Mouse (Mus musculus) heart, postnatal 0 days (tissue): ENCODE results near the gene Trcg1. TPM values are rescaled to one million over a fixed set of nuclear protein-coding genes. Genes with fewer than 3 reads are reported as not detected.
A peak's percentile ranks its signal among the peaks of the same experiment; 100 is the strongest.
"Not testable (repeated sequence)": the region's sequence is repeated elsewhere in the genome, so short reads cannot be mapped to it uniquely, and the experiment has no call there.

Source experiments
- ATAC-seq: fragments of 200-750 bp; cut with Nextera tagmentation; 2 replicates; pipeline ENCODE4 v1.8.0; 2017; ENCODE audit warnings: low read depth, moderate number of reproducible peaks, moderate library complexity; ENCODE audit not compliant: insufficient read depth
- DNase-seq: peaks from one replicate; pipeline ENCODE4 v3.0.0-alpha.2; 2016; ENCODE audit warnings: low spot score
- H3K27ac ChIP-seq: fragments of 300-500 bp; sonication (generic); 2 replicates; pipeline ENCODE4 v1.5.1; 2014; ENCODE audit warnings: low read depth, mild to moderate bottlenecking
- H3K27me3 ChIP-seq: fragments of 300-500 bp; sonication (generic); 2 replicates; pipeline ENCODE4 v1.6.1; 2014; ENCODE audit warnings: low read length, mixed read lengths; ENCODE audit not compliant: control insufficient read depth, insufficient read depth
- H3K36me3 ChIP-seq: fragments of 300-500 bp; sonication (generic); replicated peaks from 2 replicates; pipeline ENCODE4 v1.6.1; 2014; ENCODE audit warnings: low read length, mixed read lengths; ENCODE audit not compliant: control insufficient read depth, insufficient read depth
- H3K4me1 ChIP-seq: fragments of 300-500 bp; sonication (generic); 2 replicates; pipeline ENCODE4 v1.6.1; 2014; ENCODE audit warnings: antibody characterized with exemption; ENCODE audit not compliant: control insufficient read depth, insufficient read depth
- H3K4me2 ChIP-seq: fragments of 300-500 bp; sonication (generic); 2 replicates; pipeline ENCODE4 v1.6.1; 2014; ENCODE audit warnings: low read depth, mild to moderate bottlenecking, low read length, moderate library complexity
- H3K4me3 ChIP-seq: fragments of 300-500 bp; sonication (generic); 2 replicates; pipeline ENCODE4 v1.5.1; 2014; ENCODE audit warnings: low read depth, low read length
- H3K9ac ChIP-seq: fragments of 300-500 bp; sonication (generic); replicated peaks from 2 replicates; pipeline ENCODE4 v1.6.1; 2014; ENCODE audit warnings: low read depth, low read length, mixed read lengths
- H3K9me3 ChIP-seq: fragments of 300-500 bp; sonication (generic); replicated peaks from 2 replicates; pipeline ENCODE4 v1.6.1; 2016; ENCODE audit warnings: low read length; ENCODE audit not compliant: control insufficient read depth
- CTCF ChIP-seq: IDR thresholded peaks from 2 replicates; pipeline ENCODE4 v1.5.1; 2016; ENCODE audit warnings: antibody characterized with exemption, control low read depth, low read depth
- EP300 ChIP-seq: IDR thresholded peaks from 2 replicates; pipeline ENCODE4 v1.6.1; 2016; ENCODE audit warnings: antibody characterized with exemption, low read depth
- WGBS: fragments of 180-500 bp; shearing (Covaris S2); extraction: QIAGEN DNeasy Blood & Tissue Kit; methylation state at CpG from one replicate; pipeline ENCODE4 v1.1.7; 2014; 5-methylcytosine and 5-hydroxymethylcytosine counted together
- polyA plus RNA-seq: library from polyadenylated mRNA; unstranded; fragments of >200 nt; fragmentation: Nextera tagmentation; extraction: Ambion mirVana; gene quantifications from 2 replicates; pipeline ENCODE4 v1.2.1, GENCODE M21; 2015
- total RNA-seq: library from RNA; depleted of rRNA; stranded (reverse); fragments of >200 nt; gene quantifications from 2 replicates; pipeline ENCODE4 v1.2.3, GENCODE M21; 2014; ENCODE audit warnings: low replicate concordance

Trcg1 gene
- total and polyA plus RNA-seq, 2 experiments from 2014 or later = not detected

GRCm38 (mm10) chr9:57220356-57220755 lies 16.0 kb upstream of the Trcg1 start:
- H3K27ac ChIP-seq = no peak overlapping the region
- WGBS = 10% methylated on average over 6 of the region's 6 CpGs
- no peak overlapping the region for H3K4me2 ChIP-seq
- no peak overlapping the region for H3K9ac ChIP-seq
- TF ChIP-seq EP300 (no peak), CTCF (peak; percentile 76)
- no peak overlapping the region for H3K4me3 ChIP-seq
- H3K36me3 ChIP-seq = no peaks in the 10 kb centered on the region
- H3K9me3 ChIP-seq = no peaks in the 10 kb centered on the region
- no peaks in the 10 kb centered on the region for H3K4me1 ChIP-seq
- ATAC-seq = no peak
- peak; percentile 18 for DNase-seq
- no peaks in the 10 kb centered on the region for H3K27me3 ChIP-seq

GRCm38 (mm10) chr9:57223341-57223740 lies 13.0 kb upstream of the Trcg1 start:
- no peak overlapping the region for H3K27ac ChIP-seq
- DNase-seq (no peak), ATAC-seq (no peak)
- H3K27me3 ChIP-seq = no peaks in the 10 kb centered on the region
- H3K4me2 ChIP-seq = no peak overlapping the region
- no peaks in the 10 kb centered on the region for H3K36me3 ChIP-seq
- no peaks in the 10 kb centered on the region for H3K9me3 ChIP-seq
- H3K9ac ChIP-seq = no peak overlapping the region
- peaks cover 4% of the 10 kb centered on the region for H3K4me1 ChIP-seq
- TF ChIP-seq CTCF (no peak), EP300 (no peak)
- no peak overlapping the region for H3K4me3 ChIP-seq

GRCm38 (mm10) chr9:57225780-57226627 lies 10.4 kb upstream of the Trcg1 start:
- H3K27me3 ChIP-seq = no peaks in the 10 kb centered on the region
- peaks cover 4% of the 10 kb centered on the region for H3K4me1 ChIP-seq
- no peak overlapping the region for H3K27ac ChIP-seq
- no peaks in the 10 kb centered on the region for H3K36me3 ChIP-seq
- H3K9ac ChIP-seq = no peak overlapping the region
- ATAC-seq (no peak), DNase-seq (no peak)
- no peaks in the 10 kb centered on the region for H3K9me3 ChIP-seq
- WGBS = 49% methylated on average over 13 of the region's 13 CpGs
- H3K4me3 ChIP-seq = no peak overlapping the region
- no peak for TF ChIP-seq EP300
- no peak for TF ChIP-seq CTCF
- H3K4me2 ChIP-seq = no peak overlapping the region

GRCm38 (mm10) chr9:57226628-57227122 lies 9.7 kb upstream of the Trcg1 start:
- not testable (repeated sequence) for DNase-seq, H3K27ac ChIP-seq, H3K9me3 ChIP-seq, H3K4me3 ChIP-seq, H3K36me3 ChIP-seq, H3K4me2 ChIP-seq, H3K9ac ChIP-seq, H3K27me3 ChIP-seq, H3K4me1 ChIP-seq, ATAC-seq
- 81% methylated on average over 6 of the region's 6 CpGs for WGBS

GRCm38 (mm10) chr9:57227203-57227602 lies 9.2 kb upstream of the Trcg1 start:
- DNase-seq = no peak

More at GRCm38 (mm10) chr9:57227203-57227602, 9.2 kb upstream of the Trcg1 start:
- H3K36me3 ChIP-seq = no peaks in the 10 kb centered on the region
- peaks cover 4% of the 10 kb centered on the region for H3K4me1 ChIP-seq
- ATAC-seq = no peak
- H3K27ac ChIP-seq = no peak overlapping the region
- TF ChIP-seq CTCF = no peak
- no peak for TF ChIP-seq EP300
- H3K9ac ChIP-seq = no peak overlapping the region
- H3K4me2 ChIP-seq = no peak overlapping the region
- no peaks in the 10 kb centered on the region for H3K27me3 ChIP-seq
- 58% methylated on average over 5 of the region's 5 CpGs for WGBS
- no peak overlapping the region for H3K4me3 ChIP-seq
- H3K9me3 ChIP-seq = no peaks in the 10 kb centered on the region
